Mouse (Mus musculus) ovary, adult 2 months (tissue): ENCODE data around the gene Pa2g4. TPM values are rescaled to one million over a fixed set of nuclear protein-coding genes. Genes with fewer than 3 reads are reported as not detected.

Source experiments
- polyA plus RNA-seq: library from polyadenylated mRNA; depleted of rRNA; stranded (reverse); fragments of >200 nt; gene quantifications from 2 replicates; pipeline ENCODE4 v1.2.3, GENCODE M21; 2012; rRNA removed

Pa2g4 gene
- polyA plus RNA-seq = 14.1 and 17.1 TPM in 2 replicates

DNA sequence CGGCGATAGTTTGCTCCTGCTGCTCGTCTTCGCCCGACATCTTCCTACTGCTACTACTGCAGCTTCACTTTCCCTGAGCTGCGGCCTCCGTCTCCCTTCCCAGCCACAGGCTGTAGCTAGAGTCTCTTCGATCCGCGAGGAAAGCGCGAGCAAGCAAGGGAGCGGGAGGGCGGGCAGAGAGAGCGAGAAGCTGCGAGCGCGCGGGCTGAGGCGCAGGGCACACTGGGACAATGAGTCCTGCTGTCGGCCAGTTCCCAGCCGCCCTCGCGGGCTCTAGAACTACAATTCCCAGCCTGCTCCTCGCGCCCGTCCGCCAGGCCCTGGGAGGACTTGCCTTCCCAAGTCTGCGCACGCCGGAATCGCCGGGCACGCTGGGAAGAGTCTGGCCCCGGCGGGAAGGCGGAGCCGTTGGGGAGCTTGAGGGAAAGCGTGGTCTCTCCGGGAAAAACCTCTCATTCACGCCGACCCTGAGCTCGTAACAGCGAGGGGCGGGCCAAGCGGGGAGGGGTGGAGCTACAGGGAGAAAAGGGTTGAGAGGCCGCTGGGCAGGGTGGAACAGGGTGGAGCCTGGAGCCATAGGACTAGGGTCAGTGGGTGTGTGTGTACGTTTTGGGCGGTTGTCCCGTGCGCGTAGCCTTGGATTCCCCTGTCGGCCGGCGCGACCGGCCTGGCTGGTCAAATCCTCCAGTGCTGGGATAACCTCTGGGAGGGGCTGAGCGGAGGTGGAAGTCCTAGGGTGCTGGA is at the start of gene Pa2g4:
Gene Pa2g4 (minus strand): TSS at position 200 of the 744 bp plus-strand sequence.

DNA sequence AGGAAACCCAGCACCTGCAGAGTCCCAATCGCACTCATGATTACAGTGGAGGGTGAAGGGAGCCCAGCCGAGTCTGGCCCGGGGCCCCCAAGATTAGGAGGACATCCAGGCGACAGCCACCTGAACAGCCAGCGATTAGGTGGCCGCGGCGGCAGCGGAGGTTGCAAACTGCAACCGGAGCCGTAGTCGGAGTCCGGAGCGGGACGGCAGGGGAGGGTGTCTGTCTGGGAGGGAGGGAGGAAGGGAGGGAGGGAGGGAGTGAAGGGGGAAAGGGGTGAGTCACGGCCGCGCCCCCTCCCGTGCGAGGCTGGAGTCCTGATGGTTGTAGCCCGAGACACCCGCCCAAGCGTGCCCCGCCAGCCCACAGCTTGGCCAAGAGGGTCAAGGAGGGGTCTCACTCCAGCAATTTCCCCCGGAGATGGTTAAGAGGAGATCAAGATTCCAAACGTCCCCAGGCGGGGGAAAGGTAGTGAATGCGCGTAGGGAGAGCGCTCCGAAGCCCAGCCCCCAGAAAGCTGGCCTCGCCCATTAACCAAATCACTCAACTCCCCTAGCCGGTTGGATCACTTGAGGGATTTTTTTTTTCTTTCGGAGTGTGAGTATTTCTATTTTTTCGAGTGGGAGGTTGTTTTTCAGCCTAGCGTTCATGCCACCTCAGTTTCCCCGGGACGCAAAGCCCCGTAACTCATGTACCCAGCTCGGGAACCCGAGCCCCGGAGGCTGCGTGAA is 23.8 kb upstream of the Pa2g4 start, which contains the start of gene Erbb3:
Gene Erbb3 (minus strand): TSS at position 189 of the 729 bp plus-strand sequence.

DNA sequence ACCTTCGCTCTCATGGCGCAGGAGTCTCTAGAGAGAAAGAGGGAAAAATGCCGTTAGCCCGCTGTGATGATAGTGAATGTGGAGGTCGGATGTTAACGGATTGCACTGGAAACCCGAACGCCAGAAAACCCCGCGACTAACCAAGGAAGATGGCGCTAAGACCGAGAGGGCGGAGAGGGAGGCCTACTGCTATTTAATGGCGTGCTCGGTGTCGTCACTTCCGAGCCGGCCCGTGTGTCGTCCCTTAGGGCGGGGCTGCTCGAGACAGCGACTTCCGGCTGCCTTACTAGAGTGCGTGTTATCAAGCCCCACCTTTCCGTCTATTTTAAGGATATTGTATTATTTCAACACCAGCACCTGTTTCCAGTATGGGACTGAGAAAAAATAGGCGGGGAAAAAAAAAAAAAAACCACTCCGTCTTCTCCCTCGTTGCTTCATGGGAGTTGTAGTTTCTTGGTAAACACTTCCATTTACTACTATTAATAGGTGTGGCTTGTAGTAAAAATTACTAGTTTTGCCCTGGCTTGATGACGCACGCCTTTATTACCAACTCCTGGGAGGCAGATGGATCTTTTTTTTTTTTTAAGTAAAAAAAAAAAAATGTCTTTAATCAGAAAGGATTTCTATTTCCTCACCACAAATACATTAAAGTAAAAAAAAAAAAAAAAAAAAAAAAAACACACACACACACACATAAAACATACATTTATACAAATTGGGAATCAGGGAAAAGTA is 16.7 kb downstream of the Pa2g4 start, which contains the start of gene Rpl41:
Gene Rpl41 (minus strand): TSS at position 359 of the 735 bp plus-strand sequence.

DNA sequence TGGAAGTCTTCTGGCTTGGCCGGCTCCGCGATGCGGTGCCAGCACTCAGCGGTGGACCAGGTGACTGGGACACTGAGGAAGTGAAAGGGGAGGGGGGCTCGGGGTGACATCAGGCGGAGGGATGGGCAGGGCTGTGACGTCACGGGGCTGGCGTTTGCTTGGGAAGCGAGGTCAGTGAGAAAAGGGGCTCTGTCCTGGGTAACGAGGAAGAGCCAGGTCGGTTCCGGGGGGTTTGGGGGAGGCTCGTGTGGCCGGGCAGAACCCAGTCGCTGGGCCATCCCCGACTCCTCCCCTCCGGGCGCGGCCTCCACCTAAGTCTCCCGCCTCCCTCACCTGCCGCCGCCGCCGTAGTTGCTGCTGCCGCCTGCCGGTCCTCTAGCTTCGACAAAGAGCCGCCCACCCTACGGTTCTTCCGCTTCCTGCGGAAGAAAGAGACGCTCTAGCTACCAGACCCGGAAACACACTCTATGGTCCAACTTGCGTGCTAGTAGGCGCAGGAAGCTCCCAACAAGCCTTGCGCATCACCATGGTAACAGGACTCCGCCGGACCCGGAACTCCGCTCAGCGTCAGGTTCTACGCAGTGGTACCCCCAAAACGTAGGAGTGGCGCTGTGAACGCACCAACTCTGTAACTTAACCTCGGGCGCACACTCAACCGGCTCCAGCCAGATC is 18.3 kb downstream of the Pa2g4 start, which contains the start of gene Zc3h10:
Gene Zc3h10 (minus strand): TSS at position 414 of the 672 bp plus-strand sequence.

DNA sequence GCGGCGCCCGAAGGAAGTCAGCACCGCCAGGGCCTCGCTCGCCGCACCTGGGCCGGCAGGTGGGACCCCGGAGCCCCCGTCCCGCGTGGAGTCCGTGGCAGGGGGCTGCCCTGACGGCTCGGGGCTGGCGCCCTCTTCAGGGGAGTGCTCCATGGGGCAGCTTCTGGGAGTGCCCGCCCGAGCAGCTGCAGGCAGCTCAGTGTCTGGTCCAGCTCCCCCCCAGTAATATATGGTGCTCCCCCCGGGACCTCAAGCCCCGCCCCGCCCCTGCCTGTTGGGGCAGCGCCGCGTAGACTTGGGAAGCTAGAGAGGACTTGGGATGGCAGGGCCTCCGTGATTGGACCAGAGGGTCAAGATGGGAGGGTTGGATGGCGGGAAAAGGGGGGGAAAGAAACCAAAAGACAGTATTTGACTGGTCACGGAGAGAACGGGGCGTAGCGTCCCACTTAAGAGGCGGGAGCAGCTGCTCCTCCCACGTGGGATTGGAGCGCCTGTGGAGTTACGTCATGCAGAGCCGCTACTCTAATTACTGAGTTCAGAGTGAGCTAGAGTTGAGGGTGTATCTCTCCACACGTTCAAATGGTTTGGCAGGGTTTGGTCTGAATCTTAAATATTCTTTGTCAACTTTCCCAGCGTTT is 40.0 kb downstream of the Pa2g4 start, which contains the start of gene Esyt1:
Gene Esyt1 (minus strand): TSS at position 201 of the 638 bp plus-strand sequence.

Other genes starting within 250 kb of the Pa2g4 start
- gene Cnpy2, start 243.5 kb downstream of the Pa2g4 start, polyA plus RNA-seq = 72.8 and 101 TPM in 2 replicates
- gene Cs, start 228.3 kb downstream of the Pa2g4 start, polyA plus RNA-seq = 177 and 181 TPM in 2 replicates
- 138 and 189 TPM in 2 replicates for gene Coq10a, start 197.0 kb downstream of the Pa2g4 start, polyA plus RNA-seq
- gene Ankrd52, start 188.9 kb downstream of the Pa2g4 start, polyA plus RNA-seq = 54.4 and 59.6 TPM in 2 replicates
- gene Slc39a5, start 164.8 kb downstream of the Pa2g4 start, polyA plus RNA-seq = 0.21 and 0.40 TPM in 2 replicates
- gene Nabp2, start 154.5 kb downstream of the Pa2g4 start, polyA plus RNA-seq = 19.7 and 26.6 TPM in 2 replicates
- gene Rnf41, start 154.3 kb downstream of the Pa2g4 start, polyA plus RNA-seq = 50.0 and 57.7 TPM in 2 replicates
- 130 and 148 TPM in 2 replicates for gene Smarcc2, start 106.7 kb downstream of the Pa2g4 start, polyA plus RNA-seq
- gene Myl6, start 71.8 kb downstream of the Pa2g4 start, polyA plus RNA-seq = 1,000 and 1,018 TPM in 2 replicates
- gene Myl6b, start 67.3 kb downstream of the Pa2g4 start, polyA plus RNA-seq = 4.9 and 5.2 TPM in 2 replicates
- 72.6 and 73.1 TPM in 2 replicates for gene Esyt1, start 40.1 kb downstream of the Pa2g4 start, polyA plus RNA-seq
- gene Zc3h10, start 18.2 kb downstream of the Pa2g4 start, polyA plus RNA-seq = 18.0 and 21.1 TPM in 2 replicates
- gene Rpl41, start 16.7 kb downstream of the Pa2g4 start, polyA plus RNA-seq = 2,417 and 2,489 TPM in 2 replicates
- gene Erbb3, start 23.7 kb upstream of the Pa2g4 start, polyA plus RNA-seq = 6.8 and 6.9 TPM in 2 replicates
- 1,277 and 1,434 TPM in 2 replicates for gene Rps26, start 60.8 kb upstream of the Pa2g4 start, polyA plus RNA-seq
- 2.2 and 3.8 TPM in 2 replicates for gene Ikzf4, start 80.0 kb upstream of the Pa2g4 start, polyA plus RNA-seq
- 6.7 and 11.9 TPM in 2 replicates for gene Suox, start 108.1 kb upstream of the Pa2g4 start, polyA plus RNA-seq
- 68.7 and 73.1 TPM in 2 replicates for gene Rab5b, start 130.3 kb upstream of the Pa2g4 start, polyA plus RNA-seq
- 1.5 and 1.9 TPM in 2 replicates for gene Pmel, start 138.2 kb upstream of the Pa2g4 start, polyA plus RNA-seq
- 17.5 and 21.4 TPM in 2 replicates for gene Cdk2, start 139.0 kb upstream of the Pa2g4 start, polyA plus RNA-seq
- 14.3 and 18.2 TPM in 2 replicates for gene Dgka, start 178.9 kb upstream of the Pa2g4 start, polyA plus RNA-seq
- gene Pym1, start 181.9 kb upstream of the Pa2g4 start, polyA plus RNA-seq = 20.8 and 23.0 TPM in 2 replicates
- 10.0 and 11.3 TPM in 2 replicates for gene Mmp19, start 224.9 kb upstream of the Pa2g4 start, polyA plus RNA-seq
- 10.4 and 10.8 TPM in 2 replicates for gene Dnajc14, start 238.1 kb upstream of the Pa2g4 start, polyA plus RNA-seq
- 34.2 and 35.6 TPM in 2 replicates for gene Tmem198b, start 238.4 kb upstream of the Pa2g4 start, polyA plus RNA-seq